Mouse (Mus musculus): ENCODE measurements around the gene Bcas3. TPM values are rescaled to one million over a fixed set of nuclear protein-coding genes. Genes with fewer than 3 reads are reported as not detected.

Bcas3 gene
- polyA plus RNA-seq, 1 experiment from 2014 or later, result 44.3 TPM

DNA sequence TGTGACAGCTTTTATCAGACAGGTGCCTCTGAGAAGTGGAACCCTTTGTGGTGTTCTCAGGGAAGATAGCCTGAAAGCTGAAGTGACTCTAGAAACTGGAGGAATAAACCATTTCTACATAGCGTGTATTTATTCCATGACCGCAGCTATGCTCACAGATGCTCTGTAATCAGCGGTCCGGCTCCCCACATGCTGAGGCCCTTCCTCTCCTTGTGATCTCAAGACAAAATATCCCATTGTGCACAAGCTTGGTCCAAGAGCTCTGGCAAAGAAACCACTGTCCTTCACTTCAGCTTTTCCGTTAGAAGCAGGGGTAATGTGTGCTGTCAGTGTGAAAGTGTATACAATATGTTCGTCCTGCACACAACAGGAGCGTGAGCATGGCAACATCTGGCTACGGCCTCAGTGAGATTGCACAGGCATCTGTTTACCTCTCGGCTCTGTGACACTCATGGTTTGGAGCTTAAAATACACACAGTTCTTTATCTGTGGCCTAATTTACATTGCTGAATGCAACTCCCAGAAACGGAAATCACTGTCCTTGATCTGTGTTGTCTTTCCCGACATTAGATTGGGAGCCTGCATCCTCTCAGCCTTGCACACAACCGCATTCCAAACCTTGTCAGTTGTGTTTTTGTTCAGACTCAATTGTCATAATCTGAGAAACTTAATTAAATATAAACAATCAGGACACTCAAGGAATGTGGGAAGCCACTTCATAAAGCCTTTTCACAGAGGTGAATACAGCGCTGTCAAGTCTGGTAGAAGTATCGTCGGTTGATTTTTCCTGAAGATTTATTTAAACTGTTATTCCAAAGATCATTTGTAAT is 225.1 kb downstream of the Bcas3 start:
- H3K27ac ChIP-seq (ENCODE audit: low read depth, low read length), result no peak overlapping the region
- no peaks in the 10 kb centered on the region for H3K27me3 ChIP-seq (ENCODE audit: control insufficient read depth, insufficient read depth, low read length)
- ATAC-seq (ENCODE audit: insufficient read depth, low FRiP score, low TSS enrichment), result no peak
- peak; percentile 15 for DNase-seq (ENCODE audit: low spot score)
- H3K4me1 ChIP-seq (ENCODE audit: control insufficient read depth, insufficient read depth, low read length), result peaks cover 4% of the 10 kb centered on the region; the same call in 1 of the 2 replicates
- H3K9me3 ChIP-seq (ENCODE audit: control insufficient read depth, low read length), result no peaks in the 10 kb centered on the region
- H3K36me3 ChIP-seq (ENCODE audit: control insufficient read depth, insufficient read depth, low read length), result no peaks in the 10 kb centered on the region
- H3K9ac ChIP-seq (ENCODE audit: low read length), result no peak overlapping the region
- H3K4me2 ChIP-seq (ENCODE audit: low read depth), result no peak overlapping the region
- WGBS, result 64% methylated on average over 15 of the region's 15 CpGs
- H3K4me3 ChIP-seq (ENCODE audit: low read depth, low read length), result no peak overlapping the region

DNA sequence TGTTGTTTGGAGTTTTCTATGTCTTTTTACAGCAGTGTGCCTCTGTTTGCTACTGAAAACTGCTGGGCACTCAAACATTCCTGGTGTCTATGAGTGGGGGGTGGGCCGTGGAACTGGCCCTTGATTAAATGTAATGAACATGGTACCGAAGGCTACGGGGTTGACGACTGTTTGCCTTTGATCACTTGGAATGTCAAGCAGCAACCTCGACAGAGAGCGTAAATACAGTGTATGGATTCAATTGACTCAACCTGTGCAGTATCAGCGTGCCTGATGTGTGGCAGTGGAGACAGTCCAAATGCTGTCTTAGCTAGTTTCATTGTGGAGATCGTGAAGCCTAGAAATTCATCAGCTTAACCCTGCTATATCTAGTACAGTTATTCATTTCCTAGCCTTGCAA is 231.1 kb downstream of the Bcas3 start:
- Histone ChIP-seq H3K4me1 (ENCODE audit: control insufficient read depth, insufficient read depth, low read length) (no peaks in the 10 kb centered on the region), H3K9ac (ENCODE audit: low read length) (no peak overlapping the region), H3K27me3 (ENCODE audit: control insufficient read depth, insufficient read depth, low read length) (no peaks in the 10 kb centered on the region), H3K27ac (ENCODE audit: low read depth, low read length) (no peak overlapping the region), H3K9me3 (ENCODE audit: control insufficient read depth, low read length) (no peaks in the 10 kb centered on the region), H3K36me3 (ENCODE audit: control insufficient read depth, insufficient read depth, low read length) (no peaks in the 10 kb centered on the region), H3K4me3 (ENCODE audit: low read depth, low read length) (no peak overlapping the region), H3K4me2 (ENCODE audit: low read depth) (no peak overlapping the region)
- ATAC-seq (ENCODE audit: insufficient read depth, low FRiP score, low TSS enrichment), result no peak
- no peak for DNase-seq (ENCODE audit: low spot score)
- 71% methylated on average over 8 of the region's 8 CpGs for WGBS

GRCm38 (mm10) chr11:85593636-85594035 is 240.7 kb downstream of the Bcas3 start:
- DNase-seq (ENCODE audit: low spot score) (no peak), ATAC-seq (ENCODE audit: insufficient read depth, low FRiP score, low TSS enrichment) (no peak)
- H3K27me3 ChIP-seq (ENCODE audit: control insufficient read depth, insufficient read depth, low read length), result no peaks in the 10 kb centered on the region
- no peak overlapping the region for H3K9ac ChIP-seq (ENCODE audit: low read length)
- H3K4me3 ChIP-seq (ENCODE audit: low read depth, low read length), result no peak overlapping the region
- H3K27ac ChIP-seq (ENCODE audit: low read depth, low read length), result no peak overlapping the region
- no peaks in the 10 kb centered on the region for H3K36me3 ChIP-seq (ENCODE audit: control insufficient read depth, insufficient read depth, low read length)
- H3K4me1 ChIP-seq (ENCODE audit: control insufficient read depth, insufficient read depth, low read length), result no peaks in the 10 kb centered on the region
- WGBS, result 74% methylated on average over 3 of the region's 3 CpGs
- H3K9me3 ChIP-seq (ENCODE audit: control insufficient read depth, low read length), result no peaks in the 10 kb centered on the region
- H3K4me2 ChIP-seq (ENCODE audit: low read depth), result no peak overlapping the region

- H3K36me3 ChIP-seq (ENCODE audit: control insufficient read depth, insufficient read depth, low read length), result no peaks in the 10 kb centered on the region
- DNase-seq (ENCODE audit: low spot score), result no peak
These were observed 246.3 kb downstream of the Bcas3 start for GRCm38 (mm10) chr11:85599251-85599650.

DNA sequence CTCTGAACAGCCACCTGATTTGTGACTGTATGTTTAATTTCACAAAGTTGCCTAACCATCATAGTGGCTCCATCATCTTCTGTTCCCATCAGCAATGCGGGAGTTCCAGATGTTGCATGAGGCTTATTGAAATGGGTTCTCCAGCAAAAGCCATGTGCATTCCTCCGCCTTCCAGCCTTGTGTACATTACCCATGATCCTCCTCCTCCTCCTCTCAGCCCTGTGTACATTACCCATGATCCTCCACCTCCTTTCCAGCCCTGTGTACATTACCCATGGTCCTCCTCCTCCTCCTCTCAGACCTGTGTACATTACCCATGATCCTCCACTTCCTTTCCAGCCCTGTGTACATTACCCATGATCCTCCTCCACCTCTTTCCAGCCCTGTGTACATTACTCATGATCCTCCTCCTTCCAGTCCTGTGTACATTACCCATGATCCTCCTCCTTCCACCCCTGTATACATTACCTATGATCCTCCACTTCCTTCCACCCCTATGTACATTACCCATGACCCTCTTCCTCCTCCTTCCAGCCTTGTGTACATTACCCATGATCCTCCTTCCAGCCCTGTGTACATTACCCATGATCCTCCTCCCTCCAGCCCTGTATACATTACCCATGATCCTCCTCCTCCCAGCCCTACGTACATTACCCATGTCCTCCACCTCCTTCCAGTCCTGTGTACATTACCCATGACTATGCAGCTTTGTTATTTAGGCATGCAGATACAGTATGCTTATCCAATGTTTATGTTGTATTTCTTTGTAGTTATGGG is 250.8 kb downstream of the Bcas3 start:
- Histone ChIP-seq H3K9ac (ENCODE audit: low read length) (no peak overlapping the region), H3K9me3 (ENCODE audit: control insufficient read depth, low read length) (no peaks in the 10 kb centered on the region), H3K27me3 (ENCODE audit: control insufficient read depth, insufficient read depth, low read length) (no peaks in the 10 kb centered on the region), H3K27ac (ENCODE audit: low read depth, low read length) (no peak overlapping the region), H3K36me3 (ENCODE audit: control insufficient read depth, insufficient read depth, low read length) (no peaks in the 10 kb centered on the region), H3K4me3 (ENCODE audit: low read depth, low read length) (no peak overlapping the region), H3K4me1 (ENCODE audit: control insufficient read depth, insufficient read depth, low read length) (no peaks in the 10 kb centered on the region), H3K4me2 (ENCODE audit: low read depth) (no peak overlapping the region)
- DNase-seq (ENCODE audit: low spot score) (no peak), ATAC-seq (ENCODE audit: insufficient read depth, low FRiP score, low TSS enrichment) (no peak)
- 96% methylated on average over 3 of the region's 3 CpGs for WGBS

More at GRCm38 (mm10) chr11:85599251-85599650, 246.3 kb downstream of the Bcas3 start:
- Histone ChIP-seq H3K9ac (ENCODE audit: low read length) (no peak overlapping the region), H3K4me3 (ENCODE audit: low read depth, low read length) (no peak overlapping the region), H3K4me1 (ENCODE audit: control insufficient read depth, insufficient read depth, low read length) (no peaks in the 10 kb centered on the region), H3K27ac (ENCODE audit: low read depth, low read length) (no peak overlapping the region), H3K9me3 (ENCODE audit: control insufficient read depth, low read length) (no peaks in the 10 kb centered on the region), H3K27me3 (ENCODE audit: control insufficient read depth, insufficient read depth, low read length) (no peaks in the 10 kb centered on the region), H3K4me2 (ENCODE audit: low read depth) (no peak overlapping the region)
- ATAC-seq (ENCODE audit: insufficient read depth, low FRiP score, low TSS enrichment), result no peak

DNA sequence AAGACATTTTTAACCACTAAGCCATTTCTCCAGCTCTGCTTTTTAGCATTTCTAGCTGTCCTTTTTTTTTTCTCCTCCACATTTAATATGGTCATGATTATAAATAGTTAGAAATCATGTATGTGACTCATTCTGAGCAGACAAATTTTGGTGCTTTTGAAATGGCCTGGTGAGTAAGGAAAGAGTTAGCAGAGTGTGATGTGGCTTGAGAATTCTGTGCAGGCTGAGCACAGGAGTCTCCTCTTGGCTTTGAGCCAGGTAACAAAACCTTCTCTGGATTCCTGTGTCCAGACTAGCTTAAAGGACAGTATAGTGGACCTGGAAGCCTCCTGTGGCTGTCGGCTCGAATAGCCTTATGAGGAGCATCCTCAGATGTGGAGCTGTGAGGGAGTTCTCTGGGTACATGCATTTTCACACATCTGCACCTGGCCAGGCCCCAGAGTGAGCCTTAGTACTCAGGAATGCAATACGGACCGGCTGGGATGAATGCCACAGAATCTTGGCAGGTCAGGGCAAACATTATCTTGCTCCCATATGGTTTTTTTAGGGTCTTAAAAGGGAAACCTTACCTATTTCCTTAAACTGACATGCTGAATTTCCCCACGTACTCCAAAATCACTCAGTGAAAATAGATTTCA is 256.5 kb downstream of the Bcas3 start:
- Histone ChIP-seq H3K4me1 (ENCODE audit: control insufficient read depth, insufficient read depth, low read length) (no peaks in the 10 kb centered on the region), H3K9ac (ENCODE audit: low read length) (no peak overlapping the region), H3K27ac (ENCODE audit: low read depth, low read length) (no peak overlapping the region), H3K4me3 (ENCODE audit: low read depth, low read length) (no peak overlapping the region), H3K4me2 (ENCODE audit: low read depth) (no peak overlapping the region), H3K36me3 (ENCODE audit: control insufficient read depth, insufficient read depth, low read length) (no peaks in the 10 kb centered on the region), H3K9me3 (ENCODE audit: control insufficient read depth, low read length) (no peaks in the 10 kb centered on the region), H3K27me3 (ENCODE audit: control insufficient read depth, insufficient read depth, low read length) (no peaks in the 10 kb centered on the region)
- 78% methylated on average over 5 of the region's 5 CpGs for WGBS
- DNase-seq (ENCODE audit: low spot score), result no peak
- ATAC-seq (ENCODE audit: insufficient read depth, low FRiP score, low TSS enrichment), result no peak

DNA sequence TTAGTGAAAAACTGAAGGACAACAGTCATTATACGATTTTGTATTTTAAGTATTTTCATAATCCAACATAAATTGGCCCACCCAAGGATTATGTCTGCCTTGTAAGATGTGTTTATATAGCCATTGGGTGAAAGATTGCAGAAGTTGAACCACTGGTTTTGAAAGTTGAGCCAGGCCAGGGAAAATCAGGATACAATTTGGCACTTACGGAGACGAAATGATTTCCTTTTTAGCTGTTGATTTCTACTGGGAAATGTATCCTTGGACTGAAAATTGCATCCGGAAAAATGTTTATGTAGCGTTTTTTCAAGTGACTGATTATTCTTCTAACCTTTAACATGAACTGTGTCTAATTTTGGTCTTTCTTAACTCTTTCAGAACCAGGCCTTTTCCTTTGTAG is 260.1 kb downstream of the Bcas3 start:
- Histone ChIP-seq H3K27me3 (ENCODE audit: control insufficient read depth, insufficient read depth, low read length) (no peaks in the 10 kb centered on the region), H3K36me3 (ENCODE audit: control insufficient read depth, insufficient read depth, low read length) (no peaks in the 10 kb centered on the region), H3K9ac (ENCODE audit: low read length) (no peak overlapping the region), H3K4me3 (ENCODE audit: low read depth, low read length) (no peak overlapping the region), H3K4me1 (ENCODE audit: control insufficient read depth, insufficient read depth, low read length) (no peaks in the 10 kb centered on the region), H3K9me3 (ENCODE audit: control insufficient read depth, low read length) (no peaks in the 10 kb centered on the region), H3K4me2 (ENCODE audit: low read depth) (no peak overlapping the region), H3K27ac (ENCODE audit: low read depth, low read length) (no peak overlapping the region)
- no peak for ATAC-seq (ENCODE audit: insufficient read depth, low FRiP score, low TSS enrichment)
- DNase-seq (ENCODE audit: low spot score), result no peak
- 77% methylated on average over 5 of the region's 5 CpGs for WGBS

GRCm38 (mm10) chr11:85613586-85613985 is 260.6 kb downstream of the Bcas3 start:
- DNase-seq (ENCODE audit: low spot score), result no peak
- 85% methylated on average over 3 of the region's 3 CpGs for WGBS
- H3K27me3 ChIP-seq (ENCODE audit: control insufficient read depth, insufficient read depth, low read length), result no peaks in the 10 kb centered on the region
- no peaks in the 10 kb centered on the region for H3K9me3 ChIP-seq (ENCODE audit: control insufficient read depth, low read length)
- H3K36me3 ChIP-seq (ENCODE audit: control insufficient read depth, insufficient read depth, low read length), result no peaks in the 10 kb centered on the region
- no peak overlapping the region for H3K4me3 ChIP-seq (ENCODE audit: low read depth, low read length)
- no peaks in the 10 kb centered on the region for H3K4me1 ChIP-seq (ENCODE audit: control insufficient read depth, insufficient read depth, low read length)
- no peak overlapping the region for H3K4me2 ChIP-seq (ENCODE audit: low read depth)
- no peak for ATAC-seq (ENCODE audit: insufficient read depth, low FRiP score, low TSS enrichment)
- H3K27ac ChIP-seq (ENCODE audit: low read depth, low read length), result no peak overlapping the region
- no peak overlapping the region for H3K9ac ChIP-seq (ENCODE audit: low read length)
